Mouse (Mus musculus) small intestine, adult 2 months (tissue): ENCODE measurements at regions not wholly inside any gene's neighbourhood (a gene's known extent, or its start where the extent isn't known, plus 50 kb on each side); places are given as distances from the start of the nearest gene placed in this dataset.

Experiments used
- H3K27ac ChIP-seq: fragments of 200-500 bp; 2 replicates; pipeline ENCODE4 v1.5.1; 2012; ENCODE audit warnings: low read depth, low read length, control low read depth, inconsistent platforms; ENCODE audit not compliant: insufficient read depth
- H3K27me3 ChIP-seq: fragments of 200-500 bp; 2 replicates; pipeline ENCODE4 v1.6.1; 2012; ENCODE audit warnings: mild to moderate bottlenecking, moderate library complexity, low read length, inconsistent platforms; ENCODE audit not compliant: control insufficient read depth, insufficient read depth
- H3K36me3 ChIP-seq: fragments of 200-500 bp; 2 replicates; pipeline ENCODE4 v1.6.1; 2012; ENCODE audit warnings: mild to moderate bottlenecking, low read length, control low read depth, inconsistent platforms; ENCODE audit not compliant: control insufficient read depth, insufficient read depth
- H3K4me1 ChIP-seq: fragments of 200-500 bp; 2 replicates; pipeline ENCODE4 v1.6.1; 2012; ENCODE audit warnings: low read length, inconsistent platforms, mixed read lengths; ENCODE audit not compliant: control insufficient read depth, insufficient read depth, insufficient read length
- H3K4me3 ChIP-seq: fragments of 200-500 bp; 2 replicates; pipeline ENCODE4 v1.5.1; 2012; ENCODE audit warnings: low read depth, mild to moderate bottlenecking, control low read depth, inconsistent platforms, low read length, moderate library complexity
- CTCF ChIP-seq: fragments of 200-500 bp; IDR thresholded peaks from 2 replicates; pipeline ENCODE4 v1.5.1; 2012; ENCODE audit warnings: low read depth, mild to moderate bottlenecking, control low read depth, inconsistent platforms, low read length, moderate library complexity, mixed read lengths; ENCODE audit not compliant: insufficient replicate concordance, insufficient read length; ENCODE audit errors: extremely low read depth
- POLR2A ChIP-seq: fragments of 200-500 bp; IDR thresholded peaks from 2 replicates; pipeline ENCODE4 v1.6.1; 2012; ENCODE audit warnings: low read depth, mild to moderate bottlenecking, control low read depth, inconsistent platforms, low read length, moderate library complexity
- WGBS: fragments of 180-500 bp; shearing (Covaris S2); methylation state at CpG from one replicate; pipeline ENCODE4 v1.1.7; 2018; 5-methylcytosine and 5-hydroxymethylcytosine counted together

- 7% methylated on average over 2 of the region's 2 CpGs for WGBS
- H3K4me1 ChIP-seq = peaks cover 16% of the 10 kb centered on the region
- H3K27ac ChIP-seq = peak overlapping the region; percentile 52
- TF ChIP-seq POLR2A (no peak), CTCF (no peak)
- no peaks in the 10 kb centered on the region for H3K27me3 ChIP-seq
- no peak overlapping the region for H3K4me3 ChIP-seq
- no peaks in the 10 kb centered on the region for H3K36me3 ChIP-seq
Observed at GRCm38 (mm10) chr13:52024349-52024748, 177.9 kb downstream of the Gadd45g start.

GRCm38 (mm10) chr13:52024832-52025481 is 178.5 kb downstream of the Gadd45g start:
- Histone ChIP-seq H3K36me3 (no peaks in the 10 kb centered on the region), H3K27me3 (no peaks in the 10 kb centered on the region), H3K4me1 (peaks cover 16% of the 10 kb centered on the region), H3K4me3 (no peak overlapping the region), H3K27ac (peak overlapping the region; percentile 52)
- 11% methylated on average over 18 of the region's 18 CpGs for WGBS
- no peak for TF ChIP-seq POLR2A
- TF ChIP-seq CTCF = no peak

- H3K27ac ChIP-seq = peak overlapping the region; percentile 52; the same call in 1 of the 2 replicates
- no peaks in the 10 kb centered on the region for H3K27me3 ChIP-seq
- TF ChIP-seq POLR2A (no peak), CTCF (no peak)
- H3K4me3 ChIP-seq = no peak overlapping the region
- 72% methylated on average over 5 of the region's 5 CpGs for WGBS
- H3K4me1 ChIP-seq = peaks cover 16% of the 10 kb centered on the region
- no peaks in the 10 kb centered on the region for H3K36me3 ChIP-seq
Observed at GRCm38 (mm10) chr13:52025482-52025848, 179.0 kb downstream of the Gadd45g start.

GRCm38 (mm10) chr13:52026291-52026690 is 179.8 kb downstream of the Gadd45g start:
- 85% methylated on average over 7 of the region's 7 CpGs for WGBS
- no peak overlapping the region for H3K4me3 ChIP-seq

GRCm38 (mm10) chr13:52029868-52030422 is 183.5 kb downstream of the Gadd45g start:
- H3K4me1 ChIP-seq = peaks cover 11% of the 10 kb centered on the region
- H3K27ac ChIP-seq = no peak overlapping the region
- H3K36me3 ChIP-seq = no peaks in the 10 kb centered on the region
- 89% methylated on average over 3 of the region's 3 CpGs for WGBS
- H3K27me3 ChIP-seq = no peaks in the 10 kb centered on the region
- TF ChIP-seq POLR2A (no peak), CTCF (no peak)
- no peak overlapping the region for H3K4me3 ChIP-seq

More at GRCm38 (mm10) chr13:52026291-52026690, 179.8 kb downstream of the Gadd45g start:
- TF ChIP-seq CTCF (no peak), POLR2A (no peak)
- Histone ChIP-seq H3K4me1 (peaks cover 16% of the 10 kb centered on the region), H3K36me3 (no peaks in the 10 kb centered on the region), H3K27ac (no peak overlapping the region), H3K27me3 (no peaks in the 10 kb centered on the region)

- WGBS = 57% methylated on average over 5 of the region's 5 CpGs
- TF ChIP-seq POLR2A (no peak), CTCF (no peak)
- Histone ChIP-seq H3K27ac (no peak overlapping the region), H3K4me1 (peaks cover 17% of the 10 kb centered on the region), H3K36me3 (no peaks in the 10 kb centered on the region), H3K4me3 (no peak overlapping the region), H3K27me3 (no peaks in the 10 kb centered on the region)
Observed at GRCm38 (mm10) chr13:52031465-52031864, 185.0 kb downstream of the Gadd45g start.

GRCm38 (mm10) chr13:52035731-52036130 is 189.3 kb downstream of the Gadd45g start:
- Histone ChIP-seq H3K4me3 (peak overlapping the region; percentile 18; the same call in 1 of the 2 replicates), H3K27ac (peak overlapping the region; percentile 79), H3K4me1 (peaks cover 23% of the 10 kb centered on the region), H3K27me3 (no peaks in the 10 kb centered on the region), H3K36me3 (no peaks in the 10 kb centered on the region)
- no peak for TF ChIP-seq POLR2A
- WGBS = 16% methylated on average over 6 of the region's 6 CpGs

GRCm38 (mm10) chr13:52036351-52036750 is 189.9 kb downstream of the Gadd45g start:
- no peak for TF ChIP-seq POLR2A
- TF ChIP-seq CTCF = no peak
- no peaks in the 10 kb centered on the region for H3K36me3 ChIP-seq
- H3K4me1 ChIP-seq = peaks cover 26% of the 10 kb centered on the region
- H3K27ac ChIP-seq = peak overlapping the region; percentile 79
- no peaks in the 10 kb centered on the region for H3K27me3 ChIP-seq
- H3K4me3 ChIP-seq = no peak overlapping the region
- 81% methylated on average over 5 of the region's 5 CpGs for WGBS
